Mouse (Mus musculus) layer of hippocampus, adult 6 months (tissue): ENCODE measurements around the gene Tpp2. TPM values are rescaled to one million over a fixed set of nuclear protein-coding genes. Genes with fewer than 3 reads are reported as not detected.

ENCODE experiments used
- long read RNA-seq, 2 experiments: library from polyadenylated mRNA; unstranded; transcript quantifications; one replicate each; pipeline ENCODE4 v2.0.0; 2019 to 2020
- microRNA-seq: library from miRNA; unstranded; fragments of <30 nt; microRNA quantifications from one replicate; pipeline ENCODE4 v1.2.0, GENCODE M21; 2020
- polyA plus RNA-seq: library from polyadenylated mRNA; unstranded; fragments of <200 nt; fragmentation: Nextera tagmentation; gene quantifications from 2 replicates; pipeline ENCODE4 v1.2.3, GENCODE M21; 2021

Tpp2 gene
- polyA plus RNA-seq = 25.8 and 27.6 TPM in 2 replicates
- long read RNA-seq, experiment 1, full-length matches to known transcripts = 5 of 97 reads
- long read RNA-seq, experiment 1, partial matches to known transcripts = 85 of 97 reads
- long read RNA-seq, experiment 1, other reads (novel, unspliced or antisense) = 7 of 97 reads
- long read RNA-seq, experiment 2, full-length matches to known transcripts = 91 of 250 reads
- long read RNA-seq, experiment 2, partial matches to known transcripts = 135 of 250 reads
- long read RNA-seq, experiment 2, other reads (novel, unspliced or antisense) = 24 of 250 reads

GRCm38 (mm10) chr1:43933488-43934415 lies at the start of gene Tpp2:
TSS of gene Tpp2 (plus strand) at chr1:43933647.

DNA sequence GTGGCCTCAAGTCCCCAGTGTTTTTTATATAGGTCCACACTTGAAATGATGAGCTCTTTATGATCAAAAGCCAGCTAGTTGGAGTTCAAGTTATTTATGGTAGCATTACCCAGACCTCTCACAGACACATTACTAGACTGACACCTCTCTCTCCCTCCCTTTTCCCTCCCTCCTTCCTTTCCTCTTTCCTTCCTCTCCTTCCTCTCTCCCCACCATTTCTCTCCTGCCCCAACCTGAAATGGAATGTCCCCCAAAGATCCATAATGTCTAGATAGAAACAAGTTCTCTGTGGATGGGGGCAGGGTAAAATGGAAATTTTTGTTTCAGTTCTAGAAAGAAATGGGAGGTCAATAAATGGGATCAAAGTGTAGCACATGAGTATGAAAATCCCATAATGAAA lies 86.5 kb downstream of the Tpp2 start, which contains the start of gene Mettl21c:
Gene Mettl21c, minus strand, starts transcription at position 101 of the 400 bp plus-strand sequence.

Small RNAs within 50 kb of the gene (microRNA-seq; reads per million reads assigned to microRNA genes)
- gene Gm24180 = not detected

Other genes starting within 250 kb of the Tpp2 start
- 16.3 and 228 TPM in 2 replicates for gene 1500015O10Rik, start 203.0 kb upstream of the Tpp2 start, polyA plus RNA-seq
- gene Uxs1, start 105.8 kb upstream of the Tpp2 start, polyA plus RNA-seq = 18.8 and 26.0 TPM in 2 replicates
- gene Mettl21c, start 86.4 kb downstream of the Tpp2 start, polyA plus RNA-seq = 0.14 TPM in 1 of 2 replicates, not detected in the other
- gene Gm8251, start 128.3 kb downstream of the Tpp2 start, polyA plus RNA-seq = not detected in 2 replicates
- 18.3 and 19.7 TPM in 2 replicates for gene Tex30, start 168.8 kb downstream of the Tpp2 start, polyA plus RNA-seq
- gene Kdelc1, start 185.2 kb downstream of the Tpp2 start, polyA plus RNA-seq = 3.0 and 3.5 TPM in 2 replicates
- 7.4 TPM in 2 replicates for gene Bivm, start 185.3 kb downstream of the Tpp2 start, polyA plus RNA-seq
- 7.6 and 8.3 TPM in 2 replicates for gene Ercc5, start 214.1 kb downstream of the Tpp2 start, polyA plus RNA-seq